Mouse (Mus musculus): ENCODE results near the gene 2310033P09Rik. TPM values are rescaled to one million over a fixed set of nuclear protein-coding genes. Genes with fewer than 3 reads are reported as not detected.

The 2310033P09Rik gene
- 10 to 100 TPM; 22.9 to 28.8 TPM for total RNA-seq (2021)
- long read RNA-seq, experiment 1, transcript 2310033P09Rik-201 (7 exons, 1,285 nt): major isoform, 22 of 30 reads
- long read RNA-seq, experiment 1, partial matches to known transcripts: 4 of 30 reads
- long read RNA-seq, experiment 1, other reads (novel, unspliced or antisense): 4 of 30 reads
- long read RNA-seq, experiment 2, transcript 2310033P09Rik-201 (7 exons, 1,285 nt): major isoform, 33 of 53 reads
- long read RNA-seq, experiment 2, partial matches to known transcripts: 10 of 53 reads
- long read RNA-seq, experiment 2, other reads (novel, unspliced or antisense): 10 of 53 reads

GRCm38 (mm10) chr11:59208153-59208831 is at the start of gene 2310033P09Rik:
2310033P09Rik (plus strand) TSS chr11:59208321.
- peak; percentile 93 to 97 for DNase-seq (ENCODE audit: low spot score in 2 of 2)

GRCm38 (mm10) chr11:59159099-59159498 is 49.0 kb upstream of the 2310033P09Rik start:
- no peak for DNase-seq (ENCODE audit: low spot score in 2 of 2)

GRCm38 (mm10) chr11:59159558-59159957 is 48.6 kb upstream of the 2310033P09Rik start:
- no peak for DNase-seq (ENCODE audit: low spot score in 2 of 2)

GRCm38 (mm10) chr11:59161398-59161797 is 46.7 kb upstream of the 2310033P09Rik start:
- DNase-seq (ENCODE audit: low spot score in 2 of 2): peak in 1 of 2 experiments; percentile 16

- DNase-seq (ENCODE audit: low spot score in 2 of 2): peak in 1 of 2 experiments; percentile 9
Measured at GRCm38 (mm10) chr11:59162443-59163254, 45.5 kb upstream of the 2310033P09Rik start.

- DNase-seq (ENCODE audit: low spot score in 2 of 2): peak; percentile 99
Measured at GRCm38 (mm10) chr11:59163255-59164236, 44.6 kb upstream of the 2310033P09Rik start, which contains the start of gene Iba57. Iba57 (minus strand) TSS chr11:59163739.

GRCm38 (mm10) chr11:59164384-59164783 is 43.7 kb upstream of the 2310033P09Rik start:
- no peak for DNase-seq (ENCODE audit: low spot score in 2 of 2)

- no peak for DNase-seq (ENCODE audit: low spot score in 2 of 2)
Measured at GRCm38 (mm10) chr11:59165616-59166241, 42.4 kb upstream of the 2310033P09Rik start.

- DNase-seq (ENCODE audit: low spot score in 2 of 2): no peak
Measured at GRCm38 (mm10) chr11:59169807-59170206, 38.3 kb upstream of the 2310033P09Rik start.

GRCm38 (mm10) chr11:59170549-59170948 is 37.6 kb upstream of the 2310033P09Rik start:
- no peak for DNase-seq (ENCODE audit: low spot score in 2 of 2)

GRCm38 (mm10) chr11:59174189-59174838 is 33.8 kb upstream of the 2310033P09Rik start:
- no peak for DNase-seq (ENCODE audit: low spot score in 2 of 2)

- DNase-seq (ENCODE audit: low spot score in 2 of 2): no peak
Measured at GRCm38 (mm10) chr11:59176475-59176874, 31.6 kb upstream of the 2310033P09Rik start.

- DNase-seq (ENCODE audit: low spot score in 2 of 2): no peak
Measured at GRCm38 (mm10) chr11:59176921-59177320, 31.2 kb upstream of the 2310033P09Rik start.

GRCm38 (mm10) chr11:59182864-59183331 is 25.2 kb upstream of the 2310033P09Rik start, which contains the start of gene Gjc2:
Gjc2 (minus strand) TSS chr11:59183213.
- no peak for DNase-seq (ENCODE audit: low spot score in 2 of 2)

GRCm38 (mm10) chr11:59183821-59184220 is 24.3 kb upstream of the 2310033P09Rik start:
- DNase-seq (ENCODE audit: low spot score in 2 of 2): peak; percentile 37 to 57

GRCm38 (mm10) chr11:59185490-59185889 is 22.6 kb upstream of the 2310033P09Rik start:
- DNase-seq (ENCODE audit: low spot score in 2 of 2): no peak

GRCm38 (mm10) chr11:59187706-59188105 is 20.4 kb upstream of the 2310033P09Rik start:
- no peak for DNase-seq (ENCODE audit: low spot score in 2 of 2)

GRCm38 (mm10) chr11:59191231-59192058 is 16.7 kb upstream of the 2310033P09Rik start:
- DNase-seq (ENCODE audit: low spot score in 2 of 2): peak; percentile 87 to 91
